Mouse (Mus musculus) kidney, adult 10 weeks (tissue): Measurements from ENCODE around the gene Golph3. TPM values are rescaled to one million over a fixed set of nuclear protein-coding genes. Genes with fewer than 3 reads are reported as not detected.

ENCODE experiments used
- polyA plus RNA-seq: library from polyadenylated mRNA; stranded (reverse); fragments of 350-450 nt; fragmentation: Illumina TruSeq; extraction: RNeasy Lipid Tissue Mini Kit (QIAGEN cat#74804); gene quantifications from one replicate; pipeline ENCODE4 v1.2.3, GENCODE M21; 2014; ENCODE audit warnings: low read depth, low replicate concordance

The Golph3 gene
- polyA plus RNA-seq, result 256 TPM

GRCm38 (mm10) chr15:12321091-12321787, at the start of gene Golph3:
TSS of gene Golph3 (plus strand) at chr15:12321450.

GRCm38 (mm10) chr15:12321788-12322621, 755 bp downstream of the Golph3 start, which contains the start of gene 1810049J17Rik:
TSS of gene 1810049J17Rik (minus strand) at chr15:12321899.

Other genes starting within 250 kb of the Golph3 start
- gene Zfr, start 203.6 kb upstream of the Golph3 start, polyA plus RNA-seq, result 135 TPM
- 22.9 TPM for gene Mtmr12, start 116.4 kb upstream of the Golph3 start, polyA plus RNA-seq
- gene 1810049J17Rik, start 449 bp downstream of the Golph3 start, polyA plus RNA-seq, result not detected